In genomic region chr14:57529786-57530515, GRCm38 (mm10) we compare ENCODE assay signal across 26 mouse cellular contexts. TPM values are rescaled to one million over a fixed set of nuclear protein-coding genes. Genes with fewer than 3 reads are reported as not detected.
A peak's percentile ranks its signal among the peaks of the same experiment; 100 is the strongest.
DNase-seq lines count a peak whose midpoint lies in the region; ATAC-seq and TF ChIP-seq lines count a peak whose summit lies in the region.
"Had no signal": no experiment of that assay in that cellular context is flagged by ENCODE, and none has a peak within 500 bp of the region (broad histone marks: within the 10 kb centered on the region; RNA-seq: fewer than 3 reads in every experiment).

No protein-coding gene starts in this region.

- no peak for ATAC-seq in megakaryocyte, adult 5-6 weeks (ENCODE audit: poor library complexity, severe bottlenecking)
- ATAC-seq in intestine, embryonic 15.5 days, result no peak
- ATAC-seq: forebrain, embryonic 15.5 days; hindbrain, postnatal 0 days had no signal

- H3K4me1 ChIP-seq in megakaryocyte, embryonic 14.5 days, result peaks cover 66% of the 10 kb centered on the region
- H3K4me1 ChIP-seq in intestine, embryonic 15.5 days (replicated peaks), result peaks cover 19% of the 10 kb centered on the region

- H3K9me3 ChIP-seq in megakaryocyte, embryonic 14.5 days, result no peaks in the 10 kb centered on the region
- H3K9me3 ChIP-seq in intestine, embryonic 15.5 days, result no peaks in the 10 kb centered on the region
- H3K9me3 ChIP-seq: embryonic facial prominence, embryonic 12.5 days; forebrain, embryonic 15.5 days; hindbrain, embryonic 12.5 days; midbrain, embryonic 10.5 days had no signal

- H3K27ac ChIP-seq in gastrocnemius, adult 2 months, result peak overlapping the region; percentile 38; the same call in 1 of the 2 replicates
- H3K27ac ChIP-seq in intestine, embryonic 15.5 days, result no peak overlapping the region
- H3K27ac ChIP-seq: embryonic facial prominence, embryonic 12.5 days; forebrain, embryonic 15.5 days; hindbrain, embryonic 12.5 days; hindbrain, postnatal 0 days; liver, embryonic 14.5 days; macrophage; midbrain, embryonic 10.5 days; stomach, postnatal 0 days had no signal

- H3K4me2 ChIP-seq in intestine, embryonic 15.5 days (replicated peaks), result 0 out of 2 replicates have a peak overlapping the region, but pooled peaks have one; percentile 17
- H3K4me2 ChIP-seq: embryonic facial prominence, embryonic 12.5 days; forebrain, embryonic 15.5 days; hindbrain, embryonic 12.5 days had no signal

- no peak overlapping the region for H3K9ac ChIP-seq in intestine, embryonic 15.5 days
- H3K9ac ChIP-seq: embryonic facial prominence, embryonic 12.5 days; forebrain, embryonic 15.5 days; hindbrain, embryonic 12.5 days; liver, embryonic 14.5 days had no signal

- 72% methylated on average over 5 of the region's 5 CpGs for WGBS in intestine, embryonic 15.5 days

- DNase-seq in gastrocnemius, adult 2 months, result no peak
- DNase-seq in gastrocnemius, postnatal 25 days, result no peak
- DNase-seq in ES-CJ7 (ENCODE audit: low read depth, low spot score), result peak; percentile 85
- DNase-seq in kidney, postnatal 4 days, result no peak
- no peak for DNase-seq in adrenal gland, postnatal 36 days
- DNase-seq: cerebellum, adult 9-10 months; cerebellum, postnatal 36 days; kidney, adult 11 months; liver; lung, adult 2 months; right cerebral cortex, postnatal 4 days; thymus, adult 18-20 months; thymus, postnatal 25 days had no signal

- intact Hi-C loops in gastrocnemius, adult 2 months (cut with DNase I), result no loop called here

- no peaks in the 10 kb centered on the region for H3K36me3 ChIP-seq in megakaryocyte, embryonic 14.5 days (replicated peaks; ENCODE audit: low read length)
- H3K36me3 ChIP-seq in intestine, embryonic 15.5 days, result no peaks in the 10 kb centered on the region
- H3K36me3 ChIP-seq: embryonic facial prominence, embryonic 12.5 days; forebrain, embryonic 15.5 days; hindbrain, embryonic 12.5 days; midbrain, embryonic 10.5 days had no signal

- peaks cover 17% of the 10 kb centered on the region for H3K27me3 ChIP-seq in megakaryocyte, embryonic 14.5 days (replicated peaks)
- 0 out of 2 replicates have a peak, but pooled peaks cover 3% of the 10 kb centered on the region for H3K27me3 ChIP-seq in intestine, embryonic 15.5 days (replicated peaks)
- H3K27me3 ChIP-seq: forebrain, embryonic 15.5 days had no signal

- H3K4me3 ChIP-seq in gastrocnemius, adult 2 months, result no peak overlapping the region
- peak overlapping the region; percentile 79 for H3K4me3 ChIP-seq in megakaryocyte, embryonic 14.5 days (replicated peaks)
- H3K4me3 ChIP-seq in intestine, embryonic 15.5 days (replicated peaks), result no peak overlapping the region
- H3K4me3 ChIP-seq: embryonic facial prominence, embryonic 12.5 days; forebrain, embryonic 15.5 days; hindbrain, embryonic 12.5 days; midbrain, embryonic 10.5 days had no signal

- TF ChIP-seq CTCF in gastrocnemius, adult 2 months (IDR thresholded peaks at IDR 0.05), result no peak

RNA-seq across cellular contexts. Expression of gene Il17d, which starts 5.4 kb away (rescaled TPM):
- 1 to 10 TPM in 1 of 2 experiments, under 1 TPM in 1; 0.64 to 1.4 TPM for total RNA-seq in gastrocnemius, adult 2 months (2021)
- total RNA-seq in gastrocnemius, postnatal 25 days (2021), result 1 to 10 TPM; 1.6 to 2.6 TPM
- polyA plus RNA-seq in megakaryocyte, embryonic 14.5 days (2012; ENCODE audit: insufficient read depth, low replicate concordance), result not detected in 2 replicates
- not detected in 2 replicates for total RNA-seq in megakaryocyte, adult 5-6 weeks (2015)
- not detected in 2 replicates for total RNA-seq in megakaryocyte, adult 5-6 weeks (2017)
- 7.3 and 7.4 TPM in 2 replicates for polyA plus RNA-seq in intestine, embryonic 15.5 days (2015; fragmentation: Nextera tagmentation; extraction: Ambion mirVana)
- 1 to 10 TPM; 1.9 to 2.5 TPM for total RNA-seq in adrenal gland, postnatal 36 days (2021)
- total RNA-seq: monocyte, adult 5-6 weeks; neutrophil, adult 5-6 weeks had no signal
- polyA plus RNA-seq: macrophage had no signal

RNA-seq across cellular contexts. Expression of gene Eef1akmt1, which starts 41.5 kb away (rescaled TPM):
- total RNA-seq in gastrocnemius, adult 2 months (2021), result 10 to 100 TPM; 36.1 to 37.1 TPM
- total RNA-seq in gastrocnemius, postnatal 25 days (2021), result 10 to 100 TPM; 23.2 to 24.2 TPM
- 2.2 TPM in 1 of 2 replicates, not detected in the other for polyA plus RNA-seq in megakaryocyte, embryonic 14.5 days (2012; ENCODE audit: insufficient read depth, low replicate concordance)
- 47.8 and 51.2 TPM in 2 replicates for total RNA-seq in megakaryocyte, adult 5-6 weeks (2015)
- total RNA-seq in megakaryocyte, adult 5-6 weeks (2017), result 19.4 and 25.6 TPM in 2 replicates
- 95.5 and 97.4 TPM in 2 replicates for polyA plus RNA-seq in intestine, embryonic 15.5 days (2015; fragmentation: Nextera tagmentation; extraction: Ambion mirVana)
- total RNA-seq in adrenal gland, postnatal 36 days (2021), result 10 to 100 TPM; 26.4 to 27.5 TPM
